Mouse (Mus musculus) ovary, postnatal 10 days (tissue): ENCODE results near the gene Slc27a1.

ENCODE experiments used
- DNase-seq: peaks from one replicate; pipeline ENCODE4 v3.0.0; 2022; ENCODE audit warnings: low spot score

Slc27a1 gene

GRCm38 (mm10) chr8:71558071-71558957, 10.4 kb upstream of the Slc27a1 start, which contains the start of gene Tmem221:
Gene Tmem221, minus strand, starts transcription at chr8:71558871.
- DNase-seq, result no peak

GRCm38 (mm10) chr8:71558958-71559690, 9.6 kb upstream of the Slc27a1 start:
- no peak for DNase-seq

- DNase-seq, result no peak
Observed at GRCm38 (mm10) chr8:71560071-71560470, 8.6 kb upstream of the Slc27a1 start.

- no peak for DNase-seq
Observed at GRCm38 (mm10) chr8:71560765-71561164, 7.9 kb upstream of the Slc27a1 start.

GRCm38 (mm10) chr8:71561401-71561800, 7.3 kb upstream of the Slc27a1 start:
- no peak for DNase-seq

- peak; percentile 75 for DNase-seq
Observed at GRCm38 (mm10) chr8:71562751-71563150, 5.9 kb upstream of the Slc27a1 start.

GRCm38 (mm10) chr8:71563992-71564391, 4.7 kb upstream of the Slc27a1 start:
- no peak for DNase-seq

- DNase-seq, result no peak
Observed at GRCm38 (mm10) chr8:71566501-71566900, 2.2 kb upstream of the Slc27a1 start, which contains the start of gene Nxnl1. Gene Nxnl1, minus strand, starts transcription at chr8:71566601.

- no peak for DNase-seq
Observed at GRCm38 (mm10) chr8:71567587-71567986, 1.1 kb upstream of the Slc27a1 start.

GRCm38 (mm10) chr8:71568941-71569340, 259 bp downstream of the Slc27a1 start:
- DNase-seq, result no peak

GRCm38 (mm10) chr8:71569366-71570290, 946 bp downstream of the Slc27a1 start:
- peak; percentile 83 for DNase-seq

- DNase-seq, result peak; percentile 78
Observed at GRCm38 (mm10) chr8:71570291-71570954, 1.7 kb downstream of the Slc27a1 start.

- no peak for DNase-seq
Observed at GRCm38 (mm10) chr8:71572077-71572476, 3.4 kb downstream of the Slc27a1 start.

- no peak for DNase-seq
Observed at GRCm38 (mm10) chr8:71572847-71573633, 4.4 kb downstream of the Slc27a1 start.

GRCm38 (mm10) chr8:71574426-71574825, 5.7 kb downstream of the Slc27a1 start:
- no peak for DNase-seq

GRCm38 (mm10) chr8:71575020-71575419, 6.3 kb downstream of the Slc27a1 start:
- DNase-seq, result no peak

GRCm38 (mm10) chr8:71577856-71578387, 9.2 kb downstream of the Slc27a1 start:
- DNase-seq, result no peak

- no peak for DNase-seq
Observed at GRCm38 (mm10) chr8:71579009-71579408, 10.3 kb downstream of the Slc27a1 start.

- DNase-seq, result no peak
Observed at GRCm38 (mm10) chr8:71579476-71579875, 10.8 kb downstream of the Slc27a1 start.

GRCm38 (mm10) chr8:71580201-71580600, 11.5 kb downstream of the Slc27a1 start:
- no peak for DNase-seq
